Mouse (Mus musculus): ENCODE data around the gene Coro2a. TPM values are rescaled to one million over a fixed set of nuclear protein-coding genes. Genes with fewer than 3 reads are reported as not detected.

Gene Coro2a
- polyA plus RNA-seq, 1 experiment from 2014 or later = 5.9 TPM

GRCm38 (mm10) chr4:46523324-46523723 is 78.7 kb downstream of the Coro2a start:
- no peak overlapping the region for H3K4me3 ChIP-seq
- H3K9me3 ChIP-seq = no peaks in the 10 kb centered on the region
- no peaks in the 10 kb centered on the region for H3K36me3 ChIP-seq
- no peak for DNase-seq (ENCODE audit: low spot score)
- H3K4me1 ChIP-seq (replicated peaks) = peaks cover 16% of the 10 kb centered on the region
- peaks cover 22% of the 10 kb centered on the region for H3K27me3 ChIP-seq (ENCODE audit: insufficient read depth, poor library complexity, severe bottlenecking)
- 91% methylated on average over 4 of the region's 4 CpGs for WGBS
- H3K27ac ChIP-seq = no peak overlapping the region

GRCm38 (mm10) chr4:46521457-46521856 is 80.5 kb downstream of the Coro2a start:
- H3K27ac ChIP-seq = no peak overlapping the region
- WGBS = 86% methylated on average over 10 of the region's 10 CpGs
- peaks cover 11% of the 10 kb centered on the region; the same call in 1 of the 2 replicates for H3K27me3 ChIP-seq (ENCODE audit: insufficient read depth, poor library complexity, severe bottlenecking)
- H3K36me3 ChIP-seq = no peaks in the 10 kb centered on the region
- H3K4me1 ChIP-seq (replicated peaks) = 0 out of 2 replicates have a peak, but pooled peaks cover 7% of the 10 kb centered on the region
- no peaks in the 10 kb centered on the region for H3K9me3 ChIP-seq
- H3K4me3 ChIP-seq = no peak overlapping the region
- DNase-seq (ENCODE audit: low spot score) = no peak

GRCm38 (mm10) chr4:46520491-46520890 is 81.5 kb downstream of the Coro2a start:
- Histone ChIP-seq H3K4me3 (no peak overlapping the region), H3K36me3 (no peaks in the 10 kb centered on the region), H3K27me3 (ENCODE audit: insufficient read depth, poor library complexity, severe bottlenecking) (peaks cover 9% of the 10 kb centered on the region; the same call in 1 of the 2 replicates), H3K9me3 (no peaks in the 10 kb centered on the region), H3K4me1 (replicated peaks) (0 out of 2 replicates have a peak, but pooled peaks cover 7% of the 10 kb centered on the region), H3K27ac (no peak overlapping the region)
- 88% methylated on average over 2 of the region's 2 CpGs for WGBS
- DNase-seq (ENCODE audit: low spot score) = no peak

- DNase-seq (ENCODE audit: low spot score) = peak; percentile 69
- Histone ChIP-seq H3K9me3 (no peaks in the 10 kb centered on the region), H3K4me3 (peak overlapping the region; percentile 66), H3K27me3 (ENCODE audit: insufficient read depth, poor library complexity, severe bottlenecking) (peaks cover 41% of the 10 kb centered on the region), H3K27ac (no peak overlapping the region), H3K4me1 (replicated peaks) (peaks cover 18% of the 10 kb centered on the region), H3K36me3 (peaks cover 14% of the 10 kb centered on the region)
- WGBS = 12% methylated on average over 16 of the region's 16 CpGs
Observed at GRCm38 (mm10) chr4:46507736-46508460, 94.1 kb downstream of the Coro2a start.

GRCm38 (mm10) chr4:46506801-46507610 is 95.0 kb downstream of the Coro2a start:
- DNase-seq (ENCODE audit: low spot score) = peak; percentile 95
- peaks cover 23% of the 10 kb centered on the region for H3K36me3 ChIP-seq
- WGBS = under 1% methylated on average over 94 of the region's 94 CpGs
- H3K4me1 ChIP-seq (replicated peaks) = peaks cover 24% of the 10 kb centered on the region
- H3K9me3 ChIP-seq = no peaks in the 10 kb centered on the region
- H3K4me3 ChIP-seq = peak overlapping the region; percentile 66
- peaks cover 50% of the 10 kb centered on the region for H3K27me3 ChIP-seq (ENCODE audit: insufficient read depth, poor library complexity, severe bottlenecking)
- peak overlapping the region; percentile 77 for H3K27ac ChIP-seq

- no peak overlapping the region for H3K4me3 ChIP-seq
- peaks cover 24% of the 10 kb centered on the region for H3K4me1 ChIP-seq (replicated peaks)
- WGBS = 75% methylated on average over 8 of the region's 8 CpGs
- peaks cover 38% of the 10 kb centered on the region for H3K36me3 ChIP-seq
- no peaks in the 10 kb centered on the region for H3K9me3 ChIP-seq
- no peak for DNase-seq (ENCODE audit: low spot score)
- H3K27ac ChIP-seq = no peak overlapping the region
- peaks cover 65% of the 10 kb centered on the region for H3K27me3 ChIP-seq (ENCODE audit: insufficient read depth, poor library complexity, severe bottlenecking)
Observed at GRCm38 (mm10) chr4:46505361-46506057, 96.5 kb downstream of the Coro2a start.

- Histone ChIP-seq H3K27me3 (ENCODE audit: insufficient read depth, poor library complexity, severe bottlenecking) (peaks cover 79% of the 10 kb centered on the region), H3K4me3 (no peak overlapping the region), H3K27ac (no peak overlapping the region), H3K9me3 (no peaks in the 10 kb centered on the region), H3K4me1 (replicated peaks) (peaks cover 25% of the 10 kb centered on the region), H3K36me3 (peaks cover 51% of the 10 kb centered on the region)
- no peak for DNase-seq (ENCODE audit: low spot score)
- 80% methylated on average over 3 of the region's 3 CpGs for WGBS
Observed at GRCm38 (mm10) chr4:46503881-46504280, 98.1 kb downstream of the Coro2a start.

GRCm38 (mm10) chr4:46502606-46503502 is 99.1 kb downstream of the Coro2a start:
- peaks cover 51% of the 10 kb centered on the region for H3K36me3 ChIP-seq

GRCm38 (mm10) chr4:46498976-46499375 is 103.0 kb downstream of the Coro2a start:
- Histone ChIP-seq H3K36me3 (peaks cover 74% of the 10 kb centered on the region), H3K4me1 (replicated peaks) (peaks cover 21% of the 10 kb centered on the region), H3K9me3 (no peaks in the 10 kb centered on the region), H3K27me3 (ENCODE audit: insufficient read depth, poor library complexity, severe bottlenecking) (peaks cover 82% of the 10 kb centered on the region), H3K27ac (no peak overlapping the region), H3K4me3 (no peak overlapping the region)
- 14% methylated on average over 4 of the region's 4 CpGs for WGBS
- DNase-seq (ENCODE audit: low spot score) = peak; percentile 49

More at GRCm38 (mm10) chr4:46502606-46503502, 99.1 kb downstream of the Coro2a start:
- peaks cover 79% of the 10 kb centered on the region for H3K27me3 ChIP-seq (ENCODE audit: insufficient read depth, poor library complexity, severe bottlenecking)
- DNase-seq (ENCODE audit: low spot score) = no peak
- peaks cover 33% of the 10 kb centered on the region for H3K4me1 ChIP-seq (replicated peaks)
- H3K4me3 ChIP-seq = no peak overlapping the region
- no peaks in the 10 kb centered on the region for H3K9me3 ChIP-seq
- WGBS = 68% methylated on average over 16 of the region's 16 CpGs
- 0 out of 2 replicates have a peak overlapping the region, but pooled peaks have one; percentile 42 for H3K27ac ChIP-seq

GRCm38 (mm10) chr4:46498511-46498910 is 103.5 kb downstream of the Coro2a start:
- Histone ChIP-seq H3K27me3 (ENCODE audit: insufficient read depth, poor library complexity, severe bottlenecking) (peaks cover 82% of the 10 kb centered on the region), H3K4me3 (no peak overlapping the region), H3K9me3 (no peaks in the 10 kb centered on the region), H3K36me3 (peaks cover 74% of the 10 kb centered on the region), H3K27ac (no peak overlapping the region), H3K4me1 (replicated peaks) (peaks cover 20% of the 10 kb centered on the region)
- WGBS = 35% methylated on average over 3 of the region's 3 CpGs
- peak; percentile 60 for DNase-seq (ENCODE audit: low spot score)

- Histone ChIP-seq H3K36me3 (peaks cover 77% of the 10 kb centered on the region), H3K4me3 (no peak overlapping the region), H3K27ac (no peak overlapping the region), H3K9me3 (no peaks in the 10 kb centered on the region), H3K4me1 (replicated peaks) (peaks cover 11% of the 10 kb centered on the region), H3K27me3 (ENCODE audit: insufficient read depth, poor library complexity, severe bottlenecking) (peaks cover 85% of the 10 kb centered on the region)
- peak; percentile 62 for DNase-seq (ENCODE audit: low spot score)
- 45% methylated on average over 4 of the region's 4 CpGs for WGBS
Observed at GRCm38 (mm10) chr4:46497286-46497892, 104.6 kb downstream of the Coro2a start.
